Mouse (Mus musculus): ENCODE data around the gene Ube4b. TPM values are rescaled to one million over a fixed set of nuclear protein-coding genes. Genes with fewer than 3 reads are reported as not detected.

Ube4b gene
- total and polyA plus RNA-seq, 3 experiments, result 28.4 to 104 (median 71.0) TPM

GRCm38 (mm10) chr4:149381001-149381400 is 45.5 kb downstream of the Ube4b start:
- no peak overlapping the region for H3K27ac ChIP-seq (ENCODE audit: control insufficient read depth, low read depth, low read length)
- peaks cover 0 to 5% of the 10 kb centered on the region in 2 experiments; a peak in 2 of 4 replicates for H3K36me3 ChIP-seq (ENCODE audit: control insufficient read depth in 1 of 2, insufficient read depth in 2 of 2, low read length in 2 of 2)
- no peaks in the 10 kb centered on the region for H3K27me3 ChIP-seq (ENCODE audit: control insufficient read depth in 1 of 2, insufficient read depth in 2 of 2, low read length in 2 of 2)
- TF ChIP-seq MAX (IDR thresholded peaks at IDR 0.05; ENCODE audit: low read length) (no peak), ZNF384 (IDR thresholded peaks at IDR 0.05; ENCODE audit: low read depth, low read length) (no peak), TBP (IDR thresholded peaks at IDR 0.05; ENCODE audit: low read depth, low read length) (no peak), MYB (IDR thresholded peaks at IDR 0.05; ENCODE audit: low read depth, low read length) (no peak), RCOR1 (IDR thresholded peaks at IDR 0.05; ENCODE audit: low read depth, low read length) (no peak), ETS1 (IDR thresholded peaks at IDR 0.05; ENCODE audit: low read depth, low read length) (no peak), GATA1 (IDR thresholded peaks at IDR 0.05; ENCODE audit: low read depth, low read length) (no peak), BHLHE40 (IDR thresholded peaks at IDR 0.05; ENCODE audit: borderline replicate concordance, low read depth, low read length) (no peak), EP300 (IDR thresholded peaks at IDR 0.05; ENCODE audit: low read depth in 1 of 2, low read length in 2 of 2) (no peak), KAT2A (conservative IDR thresholded peaks at IDR 0.05; ENCODE audit: low read depth, low read length) (no peak), USF2 (IDR thresholded peaks at IDR 0.05; ENCODE audit: borderline replicate concordance in 1 of 2, insufficient read depth in 1 of 2, low read depth in 1 of 2, low read length in 2 of 2) (no peak), CHD1 (IDR thresholded peaks at IDR 0.05; ENCODE audit: low read depth, low read length) (no peak)
- no peak overlapping the region for H3K4me3 ChIP-seq (ENCODE audit: control insufficient read depth in 1 of 2, insufficient read depth in 1 of 2, low read depth in 2 of 2, low read length in 2 of 2)
- no peak overlapping the region for H3K9ac ChIP-seq (ENCODE audit: control insufficient read depth, low read depth, low read length, poor library complexity, severe bottlenecking)
- no peaks in the 10 kb centered on the region for H3K9me3 ChIP-seq (replicated peaks; ENCODE audit: insufficient read depth, low read length)
- H3K79me2 ChIP-seq (ENCODE audit: control insufficient read depth, insufficient read depth, low read length, poor library complexity), result no peaks in the 10 kb centered on the region
- no peaks in the 10 kb centered on the region for H3K4me1 ChIP-seq (ENCODE audit: control insufficient read depth in 1 of 2, insufficient read depth in 2 of 2, low read length in 2 of 2)
- DNase-seq (ENCODE audit: low read depth, low spot score), result no peak

GRCm38 (mm10) chr4:149379881-149380280 is 46.7 kb downstream of the Ube4b start:
- H3K79me2 ChIP-seq (ENCODE audit: control insufficient read depth, insufficient read depth, low read length, poor library complexity), result no peaks in the 10 kb centered on the region
- no peaks in the 10 kb centered on the region; a peak in 2 of 4 replicates for H3K36me3 ChIP-seq (ENCODE audit: control insufficient read depth in 1 of 2, insufficient read depth in 2 of 2, low read length in 2 of 2)
- H3K4me1 ChIP-seq (ENCODE audit: control insufficient read depth in 1 of 2, insufficient read depth in 2 of 2, low read length in 2 of 2), result no peaks in the 10 kb centered on the region
- DNase-seq (ENCODE audit: low read depth, low spot score), result no peak
- no peak overlapping the region for H3K4me3 ChIP-seq (ENCODE audit: control insufficient read depth in 1 of 2, insufficient read depth in 1 of 2, low read depth in 2 of 2, low read length in 2 of 2)
- H3K27me3 ChIP-seq (ENCODE audit: control insufficient read depth in 1 of 2, insufficient read depth in 2 of 2, low read length in 2 of 2), result no peaks in the 10 kb centered on the region
- H3K27ac ChIP-seq (ENCODE audit: control insufficient read depth, low read depth, low read length), result no peak overlapping the region
- H3K9me3 ChIP-seq (replicated peaks; ENCODE audit: insufficient read depth, low read length), result no peaks in the 10 kb centered on the region
- H3K9ac ChIP-seq (ENCODE audit: control insufficient read depth, low read depth, low read length, poor library complexity, severe bottlenecking), result no peak overlapping the region
- TF ChIP-seq UBTF (IDR thresholded peaks at IDR 0.05; ENCODE audit: borderline replicate concordance, insufficient read depth, low read depth, low read length) (no peak), MEF2A (IDR thresholded peaks at IDR 0.05; ENCODE audit: extremely low read depth, insufficient replicate concordance, low read depth, low read length, poor library complexity, severe bottlenecking) (no peak), SMC3 (IDR thresholded peaks at IDR 0.05; ENCODE audit: low read depth, low read length) (no peak), RCOR1 (IDR thresholded peaks at IDR 0.05; ENCODE audit: low read depth, low read length) (no peak), GABPA (IDR thresholded peaks at IDR 0.05; ENCODE audit: low read depth, low read length) (no peak)

Measured in MEL (cell line).